ENCODE assay signal across 7 mouse cellular contexts in the genomic region with DNA sequence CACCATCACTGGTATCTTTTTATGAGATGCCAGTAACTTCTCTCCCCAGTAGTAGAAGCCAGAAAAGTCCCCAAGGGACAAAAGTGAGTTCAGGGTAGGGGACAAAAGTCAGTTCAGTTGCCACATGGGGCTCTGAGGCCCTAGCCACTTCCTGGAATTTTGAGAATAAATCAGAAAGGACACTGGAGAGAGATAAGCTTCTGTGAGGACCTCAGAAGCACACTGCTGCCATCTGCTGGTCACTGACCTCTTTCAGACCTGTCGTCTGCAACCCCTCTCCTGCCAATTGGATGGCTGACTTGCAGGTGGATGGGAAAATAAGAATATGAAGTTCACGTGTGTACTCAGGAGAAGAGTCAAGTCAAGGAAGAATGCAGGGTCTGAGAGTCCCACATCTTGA. TPM values are rescaled to one million over a fixed set of nuclear protein-coding genes. Genes with fewer than 3 reads are reported as not detected.
DNase-seq lines count a peak whose midpoint lies in the region; ATAC-seq and TF ChIP-seq lines count a peak whose summit lies in the region.

No protein-coding gene starts in this region.

- peak; percentile 84; the same call in 1 of the 2 replicates for TF ChIP-seq CTCF in small intestine, adult 2 months (IDR thresholded peaks at IDR 0.05; ENCODE audit: extremely low read depth, insufficient read length, insufficient replicate concordance, low read depth, low read length)

- WGBS in midbrain, embryonic 12.5 days = 15% methylated on average over 2 of the region's 2 CpGs
- 3% methylated on average over 2 of the region's 2 CpGs for WGBS in small intestine, adult 2 months

- H3K9ac ChIP-seq in midbrain, embryonic 12.5 days (replicated peaks) = no peak overlapping the region

- no peaks in the 10 kb centered on the region for H3K27me3 ChIP-seq in midbrain, embryonic 12.5 days
- H3K27me3 ChIP-seq in small intestine, adult 2 months (ENCODE audit: control insufficient read depth, insufficient read depth, low read length) = no peaks in the 10 kb centered on the region

- H3K4me1 ChIP-seq in midbrain, embryonic 12.5 days = no peaks in the 10 kb centered on the region
- peaks cover 3% of the 10 kb centered on the region; the same call in 1 of the 2 replicates for H3K4me1 ChIP-seq in small intestine, adult 2 months (ENCODE audit: control insufficient read depth, insufficient read depth, insufficient read length, low read length)

- H3K9me3 ChIP-seq in midbrain, embryonic 12.5 days = no peaks in the 10 kb centered on the region

- TF ChIP-seq POLR2A in small intestine, adult 2 months (IDR thresholded peaks at IDR 0.05; ENCODE audit: low read depth, low read length) = no peak

- ATAC-seq in inflammation-experienced regulatory T-cells, adult 6 months = peak; percentile 39
- peak; percentile 42; the same call in 1 of the 2 replicates for ATAC-seq in midbrain, embryonic 12.5 days (ENCODE audit: low FRiP score, low read depth)

- intact Hi-C loops in left cerebral cortex, postnatal 14 days (cut with DNase I) = loop anchor here (1.0 to 5.0 kb wide), 2 partner anchors 74 to 348 kb away; no protein-coding TSS in a partner anchor

- H3K36me3 ChIP-seq in midbrain, embryonic 12.5 days = no peaks in the 10 kb centered on the region
- no peaks in the 10 kb centered on the region for H3K36me3 ChIP-seq in small intestine, adult 2 months (ENCODE audit: control insufficient read depth, insufficient read depth, low read length)

- no peak overlapping the region for H3K4me2 ChIP-seq in midbrain, embryonic 12.5 days (replicated peaks)

- DNase-seq in R1 (ENCODE audit: low read depth, low spot score) = peak; percentile 71
- peak; percentile 14 for DNase-seq in c-Kit-positive CD71-positive TER-119-positive erythroid progenitor cells, embryonic 14.5 days (ENCODE audit: low spot score)
- DNase-seq in forelimb bud, embryonic 11.5 days (ENCODE audit: low read depth, low spot score) = peak; percentile 59
- peak; percentile 82 to 89 for DNase-seq in left cerebral cortex, postnatal 14 days (ENCODE audit: low spot score in 2 of 2)

- no peak overlapping the region for H3K4me3 ChIP-seq in midbrain, embryonic 12.5 days
- H3K4me3 ChIP-seq in small intestine, adult 2 months (ENCODE audit: low read depth, low read length) = no peak overlapping the region

- H3K27ac ChIP-seq in midbrain, embryonic 12.5 days (replicated peaks) = no peak overlapping the region
- H3K27ac ChIP-seq in small intestine, adult 2 months (ENCODE audit: insufficient read depth, low read depth, low read length) = no peak overlapping the region

RNA-seq across cellular contexts. Expression of a gene that starts 25.4 kb away (rescaled TPM):
- under 1 TPM in 2 of 3 experiments, not detected in 1; 0.09 to 0.25 TPM for polyA plus RNA-seq in inflammation-experienced regulatory T-cells, adult 6 months (2017; shearing (Covaris generic))
- not detected for total RNA-seq in left cerebral cortex, postnatal 14 days (2021)
- polyA plus RNA-seq in midbrain, embryonic 12.5 days (2016; fragmentation: Nextera tagmentation; extraction: Ambion mirVana) = not detected in 2 replicates
- polyA plus RNA-seq in small intestine, adult 2 months (2012; rRNA removed) = not detected in 2 replicates

RNA-seq across cellular contexts. Expression of a gene that starts 31.3 kb away (rescaled TPM):
- polyA plus RNA-seq in inflammation-experienced regulatory T-cells, adult 6 months (2017; shearing (Covaris generic)) = not detected
- not detected for total RNA-seq in left cerebral cortex, postnatal 14 days (2021)
- not detected in 2 replicates for polyA plus RNA-seq in midbrain, embryonic 12.5 days (2016; fragmentation: Nextera tagmentation; extraction: Ambion mirVana)
- polyA plus RNA-seq in small intestine, adult 2 months (2012; rRNA removed) = not detected in 2 replicates

RNA-seq across cellular contexts. Expression of a gene that starts 42.9 kb away (rescaled TPM):
- not detected for polyA plus RNA-seq in inflammation-experienced regulatory T-cells, adult 6 months (2017; shearing (Covaris generic))
- total RNA-seq in left cerebral cortex, postnatal 14 days (2021) = not detected
- not detected in 2 replicates for polyA plus RNA-seq in midbrain, embryonic 12.5 days (2016; fragmentation: Nextera tagmentation; extraction: Ambion mirVana)
- not detected in 2 replicates for polyA plus RNA-seq in small intestine, adult 2 months (2012; rRNA removed)

RNA-seq across cellular contexts. Expression of a gene that starts 56.1 kb away (rescaled TPM):
- polyA plus RNA-seq in inflammation-experienced regulatory T-cells, adult 6 months (2017; shearing (Covaris generic)) = 10 to 100 TPM in 2 of 3 experiments, 1 to 10 TPM in 1; 5.2 to 13.1 (median 10.3) TPM
- total RNA-seq in left cerebral cortex, postnatal 14 days (2021) = 1 to 10 TPM in 1 of 2 experiments, under 1 TPM in 1; 0.77 to 1.4 TPM
- polyA plus RNA-seq in midbrain, embryonic 12.5 days (2016; fragmentation: Nextera tagmentation; extraction: Ambion mirVana) = 0.05 TPM in 1 of 2 replicates, not detected in the other
- polyA plus RNA-seq in small intestine, adult 2 months (2012; rRNA removed) = 0.13 TPM in 1 of 2 replicates, not detected in the other

RNA-seq across cellular contexts. Expression of a gene that starts 58.2 kb away (rescaled TPM):
- polyA plus RNA-seq in inflammation-experienced regulatory T-cells, adult 6 months (2017; shearing (Covaris generic)) = not detected
- total RNA-seq in left cerebral cortex, postnatal 14 days (2021) = not detected
- not detected in 2 replicates for polyA plus RNA-seq in midbrain, embryonic 12.5 days (2016; fragmentation: Nextera tagmentation; extraction: Ambion mirVana)
- polyA plus RNA-seq in small intestine, adult 2 months (2012; rRNA removed) = not detected in 2 replicates

Comparison
In these comparisons a context has a peak if more than half of its experiments do, and no peak if none do; other contexts are left out.
1. DNase-seq: peak in every context shown above with its lines; median percentile 86 in left cerebral cortex, postnatal 14 days; 71 in R1; 59 in forelimb bud, embryonic 11.5 days; 14 in c-Kit-positive CD71-positive TER-119-positive erythroid progenitor cells, embryonic 14.5 days.